Mouse (Mus musculus) ES-E14 (cell line): ENCODE data around the gene Cyfip2. TPM values are rescaled to one million over a fixed set of nuclear protein-coding genes. Genes with fewer than 3 reads are reported as not detected.

Source experiments
- DNase-seq: peaks from one replicate; pipeline ENCODE4 v3.0.0-alpha.2; 2013; ENCODE audit warnings: low read depth, low spot score
- H3K27ac ChIP-seq: 2 replicates; pipeline ENCODE4 v1.5.1; 2012; ENCODE audit warnings: low read depth, mild to moderate bottlenecking, low read length, moderate library complexity, mixed read lengths; ENCODE audit not compliant: poor library complexity, insufficient read depth, severe bottlenecking
- H3K36me3 ChIP-seq: 2 replicates; pipeline ENCODE4 v1.6.1; 2012; ENCODE audit warnings: mild to moderate bottlenecking, low read length, moderate library complexity, mixed read lengths; ENCODE audit not compliant: control insufficient read depth, poor library complexity, insufficient read depth, severe bottlenecking
- H3K4me1 ChIP-seq, 2 experiments: fragments of 150-350 bp in 1 of 2; sonication (generic) in 1 of 2; 2 replicates each; pipeline ENCODE4 v1.6.1; 2012; ENCODE audit warnings: low read length in 2 of 2, mild to moderate bottlenecking in 1 of 2, mixed read lengths in 1 of 2; ENCODE audit not compliant: control insufficient read depth in 2 of 2, insufficient read depth in 2 of 2, poor library complexity in 1 of 2
- H3K4me3 ChIP-seq, 2 experiments: fragments of 150-350 bp in 1 of 2; sonication (generic) in 1 of 2; 2 replicates each; pipeline ENCODE4 v1.5.1; 2012; ENCODE audit warnings: low read length in 2 of 2, low read depth in 1 of 2, mild to moderate bottlenecking in 1 of 2, mixed read lengths in 1 of 2; ENCODE audit not compliant: insufficient read depth in 1 of 2, poor library complexity in 1 of 2, severe bottlenecking in 1 of 2
- H3K9ac ChIP-seq: 2 replicates; pipeline ENCODE4 v1.6.1; 2012; ENCODE audit warnings: low read depth, mild to moderate bottlenecking, low read length, mixed read lengths; ENCODE audit not compliant: poor library complexity, insufficient read depth, severe bottlenecking
- H3K9me3 ChIP-seq: fragments of 150-350 bp; sonication (generic); 2 replicates; pipeline ENCODE4 v1.6.1; 2012; ENCODE audit warnings: low read depth, mild to moderate bottlenecking, low read length; ENCODE audit not compliant: control insufficient read depth, insufficient read depth
- CHD2 ChIP-seq: IDR thresholded peaks from 2 replicates; pipeline ENCODE4 v1.6.1; 2014; ENCODE audit warnings: mild to moderate bottlenecking, low read depth, low read length, inconsistent platforms
- HCFC1 ChIP-seq: IDR thresholded peaks from 2 replicates; pipeline ENCODE4 v1.6.1; 2012; ENCODE audit warnings: low read length, inconsistent platforms, borderline replicate concordance; ENCODE audit not compliant: insufficient read depth
- MAFK ChIP-seq: IDR thresholded peaks from 2 replicates; pipeline ENCODE4 v1.6.1; 2014; ENCODE audit warnings: mild to moderate bottlenecking, low read depth, low read length, inconsistent platforms; ENCODE audit not compliant: insufficient read depth
- ZC3H11A ChIP-seq: IDR thresholded peaks from 2 replicates; pipeline ENCODE4 v1.6.1; 2012; ENCODE audit warnings: low read depth, mild to moderate bottlenecking, inconsistent platforms, low read length, borderline replicate concordance
- ZNF384 ChIP-seq: IDR thresholded peaks from 2 replicates; pipeline ENCODE4 v1.6.1; 2012; ENCODE audit warnings: low read depth, low read length, inconsistent platforms
- in situ Hi-C, 2 experiments: fragments of 600-800 bp; cut with MboI; formaldehyde crosslinking; loops; one replicate each; pipeline ENCODE4 v1.15.1; 2025; ENCODE audit warnings: low sequenced_read_pairs in 2 of 2, inconsistent platforms in 1 of 2; ENCODE audit not compliant: unreplicated experiment in 2 of 2
- total RNA-seq: library from RNA; depleted of rRNA; stranded (reverse); fragments of 300-350 nt; gene quantifications from 2 replicates; pipeline ENCODE4 v1.2.3, GENCODE M21; 2012; rRNA removed

Cyfip2 gene
- total RNA-seq, result 7.3 and 7.4 TPM in 2 replicates

DNA sequence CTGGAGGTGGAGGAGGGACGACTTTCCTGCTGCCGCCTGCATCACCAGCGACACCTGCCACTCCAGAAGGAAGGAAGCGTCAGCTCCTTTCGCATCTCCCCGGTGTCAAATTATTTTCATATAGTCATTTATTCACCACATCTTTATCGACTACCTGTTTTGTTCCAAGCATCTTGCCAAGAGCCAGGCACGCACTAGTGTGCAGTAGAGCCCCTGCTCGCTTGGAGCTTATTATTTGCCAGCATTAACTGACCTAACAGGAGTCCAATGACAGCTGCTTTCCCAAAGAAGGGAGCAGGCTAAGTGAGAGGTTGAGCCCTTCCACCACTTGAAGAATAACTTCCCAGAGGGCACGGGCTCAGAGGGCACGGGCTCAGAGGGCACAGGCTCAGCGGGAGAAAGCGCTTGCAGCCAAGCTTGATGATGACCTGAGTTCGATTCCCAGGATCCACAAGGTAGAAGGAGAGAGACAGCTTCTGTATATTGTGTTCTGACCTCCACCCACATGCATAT lies at the start of gene Cyfip2:
Gene Cyfip2, minus strand, starts transcription at position 337 of the 513 bp plus-strand sequence.
- Histone ChIP-seq H3K27ac (no peak within 1 kb of the TSS), H3K36me3 (no peaks in the 10 kb centered on the region), H3K9me3 (no peaks in the 10 kb centered on the region), H3K9ac (peak within 1 kb of the TSS; percentile 62), H3K4me3 (peak within 1 kb of the TSS; percentile 70), H3K4me1 (peaks cover 0 to 4% of the 10 kb centered on the region in 2 experiments; a peak in 1 of 4 replicates)
- no peak for TF ChIP-seq ZC3H11A
- no peak for TF ChIP-seq ZNF384
- no peak for TF ChIP-seq MAFK
- TF ChIP-seq CHD2, result no peak
- TF ChIP-seq HCFC1, result no peak
- in situ Hi-C loops, result no loop called here
- DNase-seq, result no peak

- DNase-seq, result no peak
- no peaks in the 10 kb centered on the region for H3K36me3 ChIP-seq
- no peak overlapping the region for H3K9ac ChIP-seq
- in situ Hi-C loops, result no loop called here
- H3K4me3 ChIP-seq, result no peak overlapping the region
- TF ChIP-seq MAFK (no peak), ZNF384 (no peak), HCFC1 (no peak), CHD2 (no peak), ZC3H11A (no peak)
- no peak overlapping the region for H3K27ac ChIP-seq
- H3K4me1 ChIP-seq, result no peaks in the 10 kb centered on the region
- no peaks in the 10 kb centered on the region for H3K9me3 ChIP-seq
Measured at GRCm38 (mm10) chr11:46360991-46361665, 48.5 kb upstream of the Cyfip2 start.

GRCm38 (mm10) chr11:46358369-46358768 lies 45.7 kb upstream of the Cyfip2 start:
- no peak for DNase-seq
- in situ Hi-C loops, result no loop called here
- no peak overlapping the region for H3K27ac ChIP-seq
- H3K4me3 ChIP-seq, result no peak overlapping the region
- H3K9me3 ChIP-seq, result no peaks in the 10 kb centered on the region
- H3K9ac ChIP-seq, result no peak overlapping the region
- TF ChIP-seq HCFC1 (no peak), ZC3H11A (no peak), ZNF384 (no peak), MAFK (no peak), CHD2 (no peak)
- H3K4me1 ChIP-seq, result no peaks in the 10 kb centered on the region
- no peaks in the 10 kb centered on the region for H3K36me3 ChIP-seq

DNA sequence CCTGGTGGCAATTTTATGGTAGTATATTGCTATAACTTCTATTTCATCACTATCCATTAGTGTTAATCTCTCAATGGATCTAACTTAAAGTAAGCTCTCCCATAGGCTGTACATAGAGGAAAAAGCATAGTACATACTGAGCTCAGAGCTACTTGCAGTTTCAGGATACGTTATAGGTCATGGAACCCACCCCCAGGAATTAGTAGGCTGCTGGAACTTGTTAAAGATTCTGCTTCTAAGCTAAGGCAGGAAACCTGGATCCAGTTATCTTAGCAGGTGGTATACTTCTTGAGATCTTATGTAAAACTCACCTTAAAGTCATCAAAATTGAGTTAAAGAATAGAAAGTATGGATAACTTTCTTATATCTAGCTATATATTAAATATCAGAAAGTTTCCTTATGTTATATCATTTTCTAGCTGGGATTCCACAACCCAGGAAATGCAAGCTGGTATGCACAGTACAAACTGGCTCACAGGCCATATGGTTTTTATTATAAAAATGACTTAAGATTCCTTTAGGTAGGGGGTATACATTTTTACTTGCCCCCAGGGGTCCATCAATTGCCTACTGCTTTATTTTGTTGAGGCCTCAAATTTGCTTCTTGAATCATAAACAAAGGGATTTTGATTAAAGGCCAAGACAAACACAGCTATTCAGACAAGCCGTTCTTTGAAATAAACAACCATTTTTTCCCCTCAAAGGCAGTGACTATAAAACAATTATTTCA lies 37.2 kb upstream of the Cyfip2 start:
- no peaks in the 10 kb centered on the region for H3K4me1 ChIP-seq
- H3K4me3 ChIP-seq, result no peak overlapping the region
- H3K27ac ChIP-seq, result no peak overlapping the region

More for the DNA sequence above, 37.2 kb upstream of the Cyfip2 start:
- no peaks in the 10 kb centered on the region for H3K9me3 ChIP-seq
- in situ Hi-C loops, result no loop called here
- H3K36me3 ChIP-seq, result no peaks in the 10 kb centered on the region
- no peak overlapping the region for H3K9ac ChIP-seq
- TF ChIP-seq ZC3H11A (no peak), CHD2 (no peak), MAFK (no peak), ZNF384 (no peak), HCFC1 (no peak)
- no peak for DNase-seq
